Mouse (Mus musculus): ENCODE results near the gene Eno2. TPM values are rescaled to one million over a fixed set of nuclear protein-coding genes. Genes with fewer than 3 reads are reported as not detected.

Eno2 gene
- polyA plus RNA-seq, 1 experiment from 2014 or later = 3.5 TPM

GRCm38 (mm10) chr6:124757351-124757880, 12.1 kb downstream of the Eno2 start:
- ATAC-seq (ENCODE audit: low read depth) = no peak
- Histone ChIP-seq H3K4me1 (replicated peaks; ENCODE audit: control insufficient read depth, insufficient read depth, low read length) (peaks cover 39% of the 10 kb centered on the region), H3K36me3 (ENCODE audit: control insufficient read depth, insufficient read depth, low read length) (no peaks in the 10 kb centered on the region), H3K9me3 (ENCODE audit: control insufficient read depth, low read length) (no peaks in the 10 kb centered on the region), H3K4me3 (ENCODE audit: low read length) (peak overlapping the region; percentile 75), H3K4me2 (ENCODE audit: low read depth, low read length) (peak overlapping the region; percentile 53), H3K9ac (ENCODE audit: low read length) (peak overlapping the region; percentile 92), H3K27me3 (ENCODE audit: control insufficient read depth, insufficient read depth, low read depth, low read length) (no peaks in the 10 kb centered on the region), H3K27ac (ENCODE audit: low read length) (peak overlapping the region; percentile 97)
- WGBS = 2% methylated on average over 5 of the region's 5 CpGs

GRCm38 (mm10) chr6:124756652-124757350, 12.7 kb downstream of the Eno2 start:
- H3K27ac ChIP-seq (ENCODE audit: low read length) = peak overlapping the region; percentile 97
- no peaks in the 10 kb centered on the region for H3K36me3 ChIP-seq (ENCODE audit: control insufficient read depth, insufficient read depth, low read length)
- peak; percentile 80 for ATAC-seq (ENCODE audit: low read depth)
- no peaks in the 10 kb centered on the region for H3K27me3 ChIP-seq (ENCODE audit: control insufficient read depth, insufficient read depth, low read depth, low read length)
- peak overlapping the region; percentile 75 for H3K4me3 ChIP-seq (ENCODE audit: low read length)
- peak overlapping the region; percentile 92 for H3K9ac ChIP-seq (ENCODE audit: low read length)
- H3K4me1 ChIP-seq (replicated peaks; ENCODE audit: control insufficient read depth, insufficient read depth, low read length) = peaks cover 39% of the 10 kb centered on the region
- WGBS = under 1% methylated on average over 36 of the region's 54 CpGs
- H3K9me3 ChIP-seq (ENCODE audit: control insufficient read depth, low read length) = no peaks in the 10 kb centered on the region
- peak overlapping the region; percentile 53 for H3K4me2 ChIP-seq (ENCODE audit: low read depth, low read length)

GRCm38 (mm10) chr6:124755831-124756595, 13.5 kb downstream of the Eno2 start, which contains the start of the genes Gm45234 and Atn1:
TSS of gene Gm45234 (minus strand) at chr6:124756021.
TSS of gene Atn1 (minus strand) at chr6:124756524.
- ATAC-seq (ENCODE audit: low read depth) = peak; percentile 68
- Histone ChIP-seq H3K4me2 (ENCODE audit: low read depth, low read length) (peak within 1 kb of the TSS; percentile 53), H3K27ac (ENCODE audit: low read length) (peak within 1 kb of the TSS; percentile 97), H3K9ac (ENCODE audit: low read length) (peak within 1 kb of the TSS; percentile 92), H3K4me1 (replicated peaks; ENCODE audit: control insufficient read depth, insufficient read depth, low read length) (peaks cover 39% of the 10 kb centered on the region), H3K27me3 (ENCODE audit: control insufficient read depth, insufficient read depth, low read depth, low read length) (no peaks in the 10 kb centered on the region), H3K9me3 (ENCODE audit: control insufficient read depth, low read length) (no peaks in the 10 kb centered on the region), H3K36me3 (ENCODE audit: control insufficient read depth, insufficient read depth, low read length) (no peaks in the 10 kb centered on the region), H3K4me3 (ENCODE audit: low read length) (peak within 1 kb of the TSS; percentile 75)
- whole genome bisulfite sequencing = under 1% methylated on average over 45 of the region's 100 CpGs

GRCm38 (mm10) chr6:124755306-124755705, 14.2 kb downstream of the Eno2 start:
- Histone ChIP-seq H3K4me2 (ENCODE audit: low read depth, low read length) (peak overlapping the region; percentile 53), H3K36me3 (ENCODE audit: control insufficient read depth, insufficient read depth, low read length) (no peaks in the 10 kb centered on the region), H3K27ac (ENCODE audit: low read length) (no peak overlapping the region; the same call in 1 of the 2 replicates), H3K4me1 (replicated peaks; ENCODE audit: control insufficient read depth, insufficient read depth, low read length) (peaks cover 39% of the 10 kb centered on the region), H3K9me3 (ENCODE audit: control insufficient read depth, low read length) (no peaks in the 10 kb centered on the region), H3K4me3 (ENCODE audit: low read length) (peak overlapping the region; percentile 75), H3K27me3 (ENCODE audit: control insufficient read depth, insufficient read depth, low read depth, low read length) (no peaks in the 10 kb centered on the region), H3K9ac (ENCODE audit: low read length) (peak overlapping the region; percentile 92)
- no peak for ATAC-seq (ENCODE audit: low read depth)
- WGBS = 2% methylated on average over 3 of the region's 3 CpGs

GRCm38 (mm10) chr6:124753861-124754260, 15.6 kb downstream of the Eno2 start:
- Histone ChIP-seq H3K27ac (ENCODE audit: low read length) (no peak overlapping the region), H3K9ac (ENCODE audit: low read length) (no peak overlapping the region), H3K4me2 (ENCODE audit: low read depth, low read length) (no peak overlapping the region), H3K27me3 (ENCODE audit: control insufficient read depth, insufficient read depth, low read depth, low read length) (no peaks in the 10 kb centered on the region), H3K4me3 (ENCODE audit: low read length) (no peak overlapping the region), H3K9me3 (ENCODE audit: control insufficient read depth, low read length) (no peaks in the 10 kb centered on the region), H3K4me1 (replicated peaks; ENCODE audit: control insufficient read depth, insufficient read depth, low read length) (peaks cover 35% of the 10 kb centered on the region), H3K36me3 (ENCODE audit: control insufficient read depth, insufficient read depth, low read length) (peaks cover 4% of the 10 kb centered on the region; the same call in 1 of the 2 replicates)
- ATAC-seq (ENCODE audit: low read depth) = no peak
- WGBS = 66% methylated on average over 2 of the region's 2 CpGs

GRCm38 (mm10) chr6:124750405-124750804, 19.1 kb downstream of the Eno2 start:
- no peak overlapping the region for H3K4me2 ChIP-seq (ENCODE audit: low read depth, low read length)
- H3K36me3 ChIP-seq (ENCODE audit: control insufficient read depth, insufficient read depth, low read length) = peaks cover 14% of the 10 kb centered on the region
- no peak for ATAC-seq (ENCODE audit: low read depth)
- H3K4me1 ChIP-seq (replicated peaks; ENCODE audit: control insufficient read depth, insufficient read depth, low read length) = peaks cover 28% of the 10 kb centered on the region
- no peak overlapping the region for H3K27ac ChIP-seq (ENCODE audit: low read length)
- 74% methylated on average over 8 of the region's 8 CpGs for WGBS
- no peak overlapping the region for H3K9ac ChIP-seq (ENCODE audit: low read length)
- no peaks in the 10 kb centered on the region for H3K9me3 ChIP-seq (ENCODE audit: control insufficient read depth, low read length)
- H3K4me3 ChIP-seq (ENCODE audit: low read length) = no peak overlapping the region
- H3K27me3 ChIP-seq (ENCODE audit: control insufficient read depth, insufficient read depth, low read depth, low read length) = no peaks in the 10 kb centered on the region

- Histone ChIP-seq H3K27ac (ENCODE audit: low read length) (no peak overlapping the region), H3K4me3 (ENCODE audit: low read length) (no peak overlapping the region; the same call in 1 of the 2 replicates)
- 83% methylated on average over 7 of the region's 7 CpGs for WGBS
Measured at GRCm38 (mm10) chr6:124746654-124747632, 22.5 kb downstream of the Eno2 start.

GRCm38 (mm10) chr6:124746296-124746605, 23.2 kb downstream of the Eno2 start:
- no peaks in the 10 kb centered on the region for H3K9me3 ChIP-seq (ENCODE audit: control insufficient read depth, low read length)
- H3K4me2 ChIP-seq (ENCODE audit: low read depth, low read length) = peak overlapping the region; percentile 97
- H3K27me3 ChIP-seq (ENCODE audit: control insufficient read depth, insufficient read depth, low read depth, low read length) = no peaks in the 10 kb centered on the region
- peak overlapping the region; percentile 81 for H3K27ac ChIP-seq (ENCODE audit: low read length)
- peaks cover 32% of the 10 kb centered on the region for H3K36me3 ChIP-seq (ENCODE audit: control insufficient read depth, insufficient read depth, low read length)
- H3K4me3 ChIP-seq (ENCODE audit: low read length) = peak overlapping the region; percentile 58
- 25% methylated on average over 8 of the region's 8 CpGs for WGBS
- ATAC-seq (ENCODE audit: low read depth) = peak; percentile 4; the same call in 1 of the 2 replicates
- H3K4me1 ChIP-seq (replicated peaks; ENCODE audit: control insufficient read depth, insufficient read depth, low read length) = peaks cover 23% of the 10 kb centered on the region
- peak overlapping the region; percentile 84 for H3K9ac ChIP-seq (ENCODE audit: low read length)

More at GRCm38 (mm10) chr6:124746654-124747632, 22.5 kb downstream of the Eno2 start:
- H3K36me3 ChIP-seq (ENCODE audit: control insufficient read depth, insufficient read depth, low read length) = peaks cover 32% of the 10 kb centered on the region
- no peak for ATAC-seq (ENCODE audit: low read depth)
- no peaks in the 10 kb centered on the region for H3K9me3 ChIP-seq (ENCODE audit: control insufficient read depth, low read length)
- H3K4me1 ChIP-seq (replicated peaks; ENCODE audit: control insufficient read depth, insufficient read depth, low read length) = peaks cover 17% of the 10 kb centered on the region
- peak overlapping the region; percentile 97; the same call in 1 of the 2 replicates for H3K4me2 ChIP-seq (ENCODE audit: low read depth, low read length)
- no peaks in the 10 kb centered on the region for H3K27me3 ChIP-seq (ENCODE audit: control insufficient read depth, insufficient read depth, low read depth, low read length)
- no peak overlapping the region; the same call in 1 of the 2 replicates for H3K9ac ChIP-seq (ENCODE audit: low read length)
